Comparison of ENCODE assay signal across 29 mouse cellular contexts in the genomic region with DNA sequence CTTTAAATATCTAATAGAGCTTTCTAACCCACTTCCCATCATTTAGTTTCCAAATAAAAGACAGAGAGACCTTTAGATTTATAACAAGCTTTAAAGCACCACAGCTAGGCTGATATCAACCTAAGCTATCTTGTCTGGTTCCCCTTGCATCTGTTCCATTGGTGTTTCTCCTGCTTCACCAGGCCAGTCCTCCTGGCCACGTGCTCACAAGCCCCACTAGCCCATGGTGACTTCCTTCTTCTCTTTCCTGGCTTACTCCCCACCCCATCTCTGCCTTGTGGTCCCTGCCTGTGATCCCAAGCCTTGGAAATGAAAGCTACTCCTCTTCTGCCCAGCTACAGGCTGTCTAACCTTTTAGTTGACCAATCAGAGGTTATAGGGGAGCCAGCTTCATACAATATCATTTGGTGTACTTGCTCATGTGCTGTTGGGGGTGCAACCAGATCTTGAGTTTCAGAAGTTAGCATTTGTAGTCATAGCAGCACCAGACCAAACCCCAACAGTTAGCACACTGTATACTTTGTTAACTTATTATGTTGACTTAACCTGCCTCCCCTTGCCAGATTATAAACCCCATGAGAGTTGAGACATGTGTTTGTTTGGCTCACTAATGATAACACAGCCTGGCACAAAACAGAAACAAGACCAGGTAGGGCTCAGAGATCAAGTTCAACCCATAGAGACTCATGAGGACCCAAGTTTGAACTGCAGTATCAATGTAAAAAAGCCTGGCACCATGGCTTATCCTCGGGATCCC. TPM values are rescaled to one million over a fixed set of nuclear protein-coding genes. Genes with fewer than 3 reads are reported as not detected.
"Had no signal": no experiment of that assay in that cellular context is flagged by ENCODE, and none has a peak within 500 bp of the region (broad histone marks: within the 10 kb centered on the region; RNA-seq: fewer than 3 reads in every experiment).

No protein-coding gene starts in this region.

- H3K4me3 ChIP-seq: layer of hippocampus, adult 2 months; limb, embryonic 15.5 days; lung, embryonic 15.5 days; megakaryocyte, embryonic 14.5 days; midbrain, embryonic 10.5 days; midbrain, embryonic 13.5 days; myocyte; neural tube, embryonic 13.5 days had no signal

- H3K9ac ChIP-seq: limb, embryonic 15.5 days; liver, embryonic 14.5 days; lung, embryonic 15.5 days; midbrain, embryonic 13.5 days; neural tube, embryonic 13.5 days had no signal

- ATAC-seq: intestine, embryonic 16.5 days; midbrain, embryonic 13.5 days; midbrain, embryonic 16.5 days had no signal

- DNase-seq: kidney, adult 18-20 months; kidney, postnatal 25 days; layer of hippocampus, adult 9-11 months; lung, adult 18-20 months; lung, postnatal 10 days; lung, postnatal 36 days; retina, postnatal 1 day; right cerebral cortex, postnatal 25 days; spleen, adult 18-20 months; thymus, adult 2 months; thymus, postnatal 14 days; thymus, postnatal 4 days had no signal

- H3K27ac ChIP-seq: kidney, postnatal 0 days; layer of hippocampus, adult 2 months; limb, embryonic 15.5 days; liver, embryonic 14.5 days; lung, embryonic 15.5 days; midbrain, embryonic 10.5 days; midbrain, embryonic 13.5 days; neural tube, embryonic 13.5 days had no signal

- H3K4me2 ChIP-seq: limb, embryonic 15.5 days; lung, embryonic 15.5 days; midbrain, embryonic 13.5 days; neural tube, embryonic 13.5 days had no signal

- H3K9me3 ChIP-seq: limb, embryonic 15.5 days; lung, embryonic 15.5 days; midbrain, embryonic 10.5 days; midbrain, embryonic 13.5 days; neural tube, embryonic 13.5 days had no signal

- H3K36me3 ChIP-seq: limb, embryonic 15.5 days; lung, embryonic 15.5 days; midbrain, embryonic 10.5 days; midbrain, embryonic 13.5 days; neural tube, embryonic 13.5 days had no signal

- H3K4me1 ChIP-seq: neural tube, embryonic 13.5 days had no signal

- H3K27me3 ChIP-seq: limb, embryonic 15.5 days; lung, embryonic 15.5 days; midbrain, embryonic 13.5 days; neural tube, embryonic 13.5 days had no signal

RNA-seq across cellular contexts. Expression of gene C2cd4a, which starts 15.8 kb away (rescaled TPM):
- total RNA-seq: left cerebral cortex, postnatal 25 days; monocyte, adult 5-6 weeks; neutrophil, adult 5-6 weeks had no signal
- polyA plus RNA-seq: midbrain, embryonic 10.5 days; myocyte had no signal

RNA-seq across cellular contexts. Expression of gene C2cd4b, which starts 57.1 kb away (rescaled TPM):
- total RNA-seq: monocyte, adult 5-6 weeks; neutrophil, adult 5-6 weeks had no signal
- polyA plus RNA-seq: intestine, embryonic 16.5 days; limb, embryonic 11.5 days; liver, embryonic 14.5 days; midbrain, embryonic 10.5 days; myocyte; stomach, embryonic 16.5 days had no signal
